Mouse (Mus musculus): ENCODE results near the gene Zmym6. TPM values are rescaled to one million over a fixed set of nuclear protein-coding genes. Genes with fewer than 3 reads are reported as not detected.

The Zmym6 gene
- total RNA-seq, 2 experiments from 2014 or later = 27.1 to 38.9 TPM

DNA sequence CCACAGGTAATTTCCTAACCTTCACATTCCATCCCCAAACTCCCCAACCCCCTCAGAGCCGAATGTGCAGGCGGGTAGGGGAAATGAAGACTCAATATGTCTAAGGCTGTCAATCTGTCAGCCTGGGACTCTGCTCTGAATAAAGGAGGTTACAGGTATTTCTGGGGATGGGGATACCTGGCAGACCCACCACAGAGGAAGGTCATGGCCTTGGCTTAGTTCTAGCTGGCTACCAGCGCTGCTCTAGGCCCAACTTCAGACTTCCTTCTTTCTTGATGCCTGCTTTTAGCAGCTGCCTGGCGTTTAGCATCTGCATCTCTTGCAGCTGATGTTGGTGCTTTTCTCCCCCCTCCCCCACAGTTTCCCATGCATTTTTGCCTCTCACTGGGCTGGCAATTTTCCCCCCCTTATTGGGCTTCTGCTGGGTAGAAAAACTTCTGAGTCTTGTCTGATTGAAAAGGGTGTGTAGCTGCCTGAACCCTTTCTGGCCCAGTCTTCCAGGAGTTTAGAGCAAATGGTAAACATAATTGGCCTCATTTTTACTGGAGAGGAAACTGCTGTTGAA lies 94.2 kb downstream of the Zmym6 start:
- DNase-seq (ENCODE audit: low spot score in 2 of 2) = peak; percentile 12 to 21
- intact Hi-C loops (cut with DNase I) = no loop called here

DNA sequence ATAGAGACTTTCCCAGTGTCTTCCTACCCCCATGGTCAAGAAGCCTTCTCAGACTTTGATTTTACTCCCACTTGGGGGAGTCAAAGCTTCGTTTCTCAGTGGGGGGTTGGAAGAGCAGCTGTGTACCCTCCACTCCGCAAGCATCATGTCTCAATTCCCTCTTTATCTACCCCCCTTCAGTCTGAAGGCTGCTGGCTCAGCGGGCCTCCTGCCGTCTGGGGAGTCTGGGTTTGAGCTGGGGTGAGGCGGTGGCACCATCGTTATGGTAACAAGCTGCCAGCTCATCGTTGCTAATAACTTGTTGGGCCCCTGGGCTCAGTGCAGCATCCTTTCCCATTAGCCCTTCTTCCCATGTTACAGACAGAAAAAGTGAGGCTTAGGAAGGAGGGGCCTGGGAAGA lies 94.9 kb downstream of the Zmym6 start:
- peak; percentile 33 to 54 for DNase-seq (ENCODE audit: low spot score in 2 of 2)
- intact Hi-C loops (cut with DNase I) = no loop called here

DNA sequence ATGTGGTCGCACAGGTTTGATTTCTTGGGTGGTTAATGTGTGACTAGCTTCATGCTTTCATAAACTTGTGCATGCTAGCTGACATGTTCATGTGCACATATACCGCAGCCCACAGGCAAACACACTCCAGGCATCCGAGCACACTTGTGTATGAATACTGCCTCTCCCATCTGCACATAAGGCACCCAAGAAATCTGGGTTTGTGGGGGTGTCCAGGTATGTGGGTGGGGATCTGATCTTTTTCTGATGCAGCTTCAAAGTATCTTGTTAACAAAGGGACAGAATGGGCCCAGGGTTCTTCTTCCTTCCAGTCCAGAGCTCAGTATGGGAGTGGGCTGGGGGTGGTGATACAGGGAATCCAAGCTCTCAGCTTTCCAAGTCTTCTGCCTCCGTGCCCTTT lies 95.4 kb downstream of the Zmym6 start:
- DNase-seq (ENCODE audit: low spot score in 2 of 2) = peak; percentile 45 to 88
- intact Hi-C loops (cut with DNase I) = no loop called here

DNA sequence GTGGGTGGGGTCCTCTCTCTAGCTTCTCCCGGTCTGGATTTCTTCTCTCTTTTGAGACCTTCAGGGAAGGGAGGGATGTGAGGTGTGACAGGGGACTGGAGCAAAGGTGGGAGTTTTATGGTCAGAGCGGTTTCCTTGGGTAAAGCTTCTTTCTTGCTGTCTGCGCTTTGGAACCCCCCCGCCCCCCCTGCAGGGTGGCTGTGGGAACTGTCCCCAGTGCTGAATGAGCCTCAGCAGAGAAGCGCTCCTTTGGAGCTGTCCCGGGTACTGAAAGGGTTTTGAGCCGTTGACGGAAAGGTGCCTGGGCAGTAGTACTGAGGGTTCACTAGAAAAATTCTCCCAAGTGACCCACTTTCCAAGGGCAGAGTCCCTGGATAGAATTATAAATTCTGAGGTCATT lies 96.3 kb downstream of the Zmym6 start:
- peak; percentile 28 to 46 for DNase-seq (ENCODE audit: low spot score in 2 of 2)
- intact Hi-C loops (cut with DNase I) = no loop called here

Other genes starting within 250 kb of the Zmym6 start
- gene Zmym4, start 109.2 kb upstream of the Zmym6 start, total RNA-seq (2021) = 10 to 100 TPM; 41.8 to 51.8 TPM
- gene Sfpq, start 56.1 kb upstream of the Zmym6 start, total RNA-seq (2021) = 100 to 1,000 TPM; 241 to 253 TPM
- 10 to 100 TPM; 13.4 to 16.5 TPM for gene Zmym1, start 16.2 kb upstream of the Zmym6 start, total RNA-seq (2021)
- gene Tmem35b, start 46.3 kb downstream of the Zmym6 start, total RNA-seq (2021) = 1 to 10 TPM; 2.5 to 3.4 TPM
- gene Dlgap3, start 91.8 kb downstream of the Zmym6 start, total RNA-seq (2021) = 100 to 1,000 TPM; 396 to 399 TPM
- gene Smim12, start 166.4 kb downstream of the Zmym6 start, total RNA-seq (2021) = 10 to 100 TPM; 55.2 to 55.3 TPM
- gene Gja4, start 236.7 kb downstream of the Zmym6 start, total RNA-seq (2021) = 1 to 10 TPM; 3.1 to 4.8 TPM

All from left cerebral cortex, postnatal 25 days (tissue).